Mouse (Mus musculus): ENCODE measurements around the gene Hmga2.

DNA sequence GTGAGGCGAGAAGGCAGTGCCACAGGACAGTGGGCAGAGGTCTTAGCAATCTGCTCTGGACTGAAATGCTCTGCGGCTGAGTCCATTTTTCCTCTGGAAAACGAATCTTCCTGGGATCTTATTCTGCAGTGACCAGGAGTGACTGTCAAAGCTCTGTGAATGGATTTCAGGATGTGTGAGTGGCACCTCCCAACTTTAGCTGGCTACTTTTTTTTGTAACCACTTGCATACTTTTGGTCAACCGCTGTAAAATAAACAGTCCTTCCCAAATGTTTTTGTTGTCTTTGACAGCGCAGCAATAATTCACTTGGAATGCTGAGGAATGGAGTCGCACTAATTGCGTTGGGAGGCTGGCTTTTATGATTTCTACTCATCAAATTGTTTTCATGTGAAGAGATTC is 45.8 kb downstream of the Hmga2 start:
- TF ChIP-seq CTCF (IDR thresholded peaks at IDR 0.05; ENCODE audit: extremely low read depth, insufficient read depth, low read length): no peak
- TF ChIP-seq POLR2A (IDR thresholded peaks at IDR 0.05; ENCODE audit: extremely low read depth, insufficient read depth, low read length): no peak

Measured in cortical plate, adult 2 months (tissue).